Mouse (Mus musculus): Measurements from ENCODE around the gene Ccdc155.
"Not testable (repeated sequence)": the region's sequence is repeated elsewhere in the genome, so short reads cannot be mapped to it uniquely, and the experiment has no call there.

Ccdc155 gene

GRCm38 (mm10) chr7:45162996-45163615 is 41.6 kb downstream of the Ccdc155 start:
- no peak for DNase-seq

GRCm38 (mm10) chr7:45162551-45162950 is 42.1 kb downstream of the Ccdc155 start:
- DNase-seq, result no peak

GRCm38 (mm10) chr7:45161612-45162473 is 42.8 kb downstream of the Ccdc155 start:
- peak; percentile 91 for DNase-seq

GRCm38 (mm10) chr7:45160866-45161265 is 43.8 kb downstream of the Ccdc155 start:
- no peak for DNase-seq

GRCm38 (mm10) chr7:45160316-45160800 is 44.3 kb downstream of the Ccdc155 start:
- no peak for DNase-seq

GRCm38 (mm10) chr7:45158991-45159390 is 45.7 kb downstream of the Ccdc155 start:
- no peak for DNase-seq

GRCm38 (mm10) chr7:45157459-45157858 is 47.2 kb downstream of the Ccdc155 start:
- DNase-seq, result no peak

GRCm38 (mm10) chr7:45156206-45156605 is 48.5 kb downstream of the Ccdc155 start:
- DNase-seq, result no peak

GRCm38 (mm10) chr7:45155590-45155989 is 49.1 kb downstream of the Ccdc155 start:
- DNase-seq, result no peak

GRCm38 (mm10) chr7:45154993-45155514 is 49.6 kb downstream of the Ccdc155 start:
- peak; percentile 61 to 70 for DNase-seq

GRCm38 (mm10) chr7:45154096-45154992 is 50.3 kb downstream of the Ccdc155 start, which contains the start of the genes Pih1d1 and Aldh16a1:
Gene Pih1d1 (plus strand): TSS chr7:45154303.
Gene Aldh16a1 (minus strand): TSS chr7:45154584.
- DNase-seq, result peak; percentile 98

GRCm38 (mm10) chr7:45153586-45153985 is 51.1 kb downstream of the Ccdc155 start:
- no peak for DNase-seq

GRCm38 (mm10) chr7:45153052-45153451 is 51.6 kb downstream of the Ccdc155 start:
- DNase-seq, result not testable (repeated sequence)

GRCm38 (mm10) chr7:45151303-45151702 is 53.4 kb downstream of the Ccdc155 start:
- DNase-seq, result peak; percentile 38 to 71

GRCm38 (mm10) chr7:45150321-45150720 is 54.4 kb downstream of the Ccdc155 start:
- no peak for DNase-seq

- DNase-seq, result peak; percentile 39 to 73
Measured at GRCm38 (mm10) chr7:45149545-45149944, 55.1 kb downstream of the Ccdc155 start.

GRCm38 (mm10) chr7:45148534-45149098 is 56.1 kb downstream of the Ccdc155 start:
- DNase-seq, result no peak

GRCm38 (mm10) chr7:45147899-45148298 is 56.8 kb downstream of the Ccdc155 start:
- DNase-seq, result peak; percentile 53 to 83

- DNase-seq, result peak; percentile 46 to 73
Measured at GRCm38 (mm10) chr7:45147267-45147666, 57.4 kb downstream of the Ccdc155 start.

- no peak for DNase-seq
Measured at GRCm38 (mm10) chr7:45145460-45145859, 59.2 kb downstream of the Ccdc155 start.

GRCm38 (mm10) chr7:45144368-45145174 is 60.1 kb downstream of the Ccdc155 start:
- no peak for DNase-seq

Data from kidney, postnatal 25 days (tissue).